Mouse (Mus musculus) stomach, postnatal 0 days (tissue): ENCODE data around the gene Clca3a1.

Source experiments
- CTCF ChIP-seq: IDR thresholded peaks from 2 replicates; pipeline ENCODE4 v1.5.1; 2016; ENCODE audit warnings: antibody characterized with exemption, low read depth, mild to moderate bottlenecking, moderate library complexity
- EP300 ChIP-seq: optimal IDR thresholded peaks from 2 replicates; pipeline ENCODE3; 2016; ENCODE audit warnings: antibody characterized with exemption

DNA sequence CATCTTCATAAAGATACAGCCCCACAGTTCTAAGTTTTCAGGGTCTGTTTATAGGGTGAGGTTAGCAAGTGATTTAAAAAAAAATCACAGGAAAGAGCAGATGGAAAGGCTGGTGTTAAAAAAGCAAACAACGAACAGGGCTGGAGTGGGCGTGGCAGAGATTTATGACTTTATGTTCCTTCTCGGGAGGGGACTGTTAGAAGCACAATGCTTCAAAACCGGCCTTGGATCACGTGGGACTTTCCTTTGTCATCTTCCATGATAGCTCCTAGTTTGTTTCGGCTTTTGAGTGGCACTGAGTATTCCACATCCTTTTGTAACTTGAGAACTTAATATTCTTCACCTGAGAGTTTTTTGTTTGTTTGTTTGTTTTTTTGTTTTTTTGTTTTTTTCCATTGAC, 677 bp upstream of the Clca3a1 start:
- TF ChIP-seq EP300, result no peak
- TF ChIP-seq CTCF, result no peak
